Mouse (Mus musculus) stomach, postnatal 0 days (tissue): ENCODE data around the gene Gramd2.
A peak's percentile ranks its signal among the peaks of the same experiment; 100 is the strongest.

Experiments
- CTCF ChIP-seq: IDR thresholded peaks from 2 replicates; pipeline ENCODE4 v1.5.1; 2016; ENCODE audit warnings: antibody characterized with exemption, low read depth, mild to moderate bottlenecking, moderate library complexity
- EP300 ChIP-seq: optimal IDR thresholded peaks from 2 replicates; pipeline ENCODE3; 2016; ENCODE audit warnings: antibody characterized with exemption

DNA sequence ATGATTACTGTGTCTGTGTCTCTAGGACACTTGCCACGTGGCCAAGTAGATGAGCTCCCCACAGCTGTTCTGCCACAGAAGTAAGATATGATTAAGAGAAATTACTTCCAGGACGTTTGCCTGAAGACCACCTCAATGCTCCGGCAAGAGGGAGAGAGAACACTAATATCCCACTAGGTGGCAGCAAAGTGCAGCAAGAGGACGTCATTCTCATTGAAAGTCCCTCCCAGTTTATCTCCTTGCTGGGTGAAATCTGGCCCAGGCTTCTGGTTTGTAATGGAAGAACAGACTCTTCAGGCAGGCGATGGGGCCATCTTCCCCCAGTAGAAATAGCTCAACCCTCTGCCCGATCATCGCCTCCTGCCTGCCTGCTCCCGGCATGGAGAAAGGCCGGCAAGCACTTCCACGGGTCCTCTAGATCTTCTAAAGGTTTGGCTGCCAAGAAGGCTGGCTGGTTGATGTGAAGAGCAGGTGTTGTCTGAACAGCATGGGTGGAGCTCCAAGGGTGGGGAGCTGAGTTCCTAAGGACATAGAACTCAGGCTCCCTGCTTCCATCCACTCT, 43.2 kb downstream of the Gramd2 start:
- TF ChIP-seq CTCF (peak; percentile 95), EP300 (no peak)
